Mouse (Mus musculus) testis, adult 2 months (tissue): Measurements from ENCODE around the gene Chic2.

ENCODE experiments used
- CTCF ChIP-seq: fragments of 200-500 bp; IDR thresholded peaks from 2 replicates; pipeline ENCODE4 v1.5.1; 2012; ENCODE audit warnings: low read depth, mild to moderate bottlenecking, inconsistent platforms, low read length, moderate library complexity; ENCODE audit not compliant: control insufficient read depth, insufficient read depth, insufficient replicate concordance
- POLR2A ChIP-seq: fragments of 200-500 bp; IDR thresholded peaks from 2 replicates; pipeline ENCODE4 v1.6.1; 2012; ENCODE audit warnings: low read depth, mild to moderate bottlenecking, inconsistent platforms, low read length, moderate library complexity; ENCODE audit not compliant: control insufficient read depth

GRCm38 (mm10) chr5:75046681-75047321, 2.2 kb upstream of the Chic2 start:
- no peak for TF ChIP-seq POLR2A
- TF ChIP-seq CTCF: no peak
